In genomic region chr7:109129946-109130686, GRCm38 (mm10) we compare ENCODE assay signal across 13 mouse cellular contexts. TPM values are rescaled to one million over a fixed set of nuclear protein-coding genes. Genes with fewer than 3 reads are reported as not detected.
A peak's percentile ranks its signal among the peaks of the same experiment; 100 is the strongest.
DNase-seq lines count a peak whose midpoint lies in the region; ATAC-seq and TF ChIP-seq lines count a peak whose summit lies in the region.
"Had no signal": no experiment of that assay in that cellular context is flagged by ENCODE, and none has a peak within 500 bp of the region (broad histone marks: within the 10 kb centered on the region; RNA-seq: fewer than 3 reads in every experiment).

No protein-coding gene starts in this region.

- H3K27ac ChIP-seq in forebrain, embryonic 12.5 days = no peak overlapping the region
- no peak overlapping the region for H3K27ac ChIP-seq in forebrain, postnatal 0 days (ENCODE audit: low read depth, low read length)
- no peak overlapping the region for H3K27ac ChIP-seq in midbrain, embryonic 12.5 days (replicated peaks)
- no peak overlapping the region for H3K27ac ChIP-seq in midbrain, embryonic 15.5 days
- no peak overlapping the region for H3K27ac ChIP-seq in midbrain, postnatal 0 days (ENCODE audit: low read depth, low read length)
- H3K27ac ChIP-seq: limb, embryonic 10.5 days; lung, embryonic 15.5 days had no signal

- ATAC-seq in forebrain, embryonic 12.5 days (ENCODE audit: low FRiP score) = peak; percentile 81
- ATAC-seq in forebrain, postnatal 0 days = no peak
- peak; percentile 48; the same call in 1 of the 2 replicates for ATAC-seq in midbrain, embryonic 12.5 days (ENCODE audit: low FRiP score, low read depth)
- ATAC-seq in midbrain, embryonic 15.5 days (replicated peaks) = no peak
- ATAC-seq in midbrain, postnatal 0 days (ENCODE audit: low FRiP score) = no peak

- H3K36me3 ChIP-seq in forebrain, embryonic 12.5 days (replicated peaks) = peaks cover 14% of the 10 kb centered on the region; the same call in 1 of the 2 replicates
- H3K36me3 ChIP-seq in forebrain, postnatal 0 days (ENCODE audit: insufficient read depth) = no peaks in the 10 kb centered on the region
- H3K36me3 ChIP-seq in midbrain, embryonic 12.5 days = 0 out of 2 replicates have a peak, but pooled peaks cover 10% of the 10 kb centered on the region
- no peaks in the 10 kb centered on the region for H3K36me3 ChIP-seq in midbrain, embryonic 15.5 days (replicated peaks)
- no peaks in the 10 kb centered on the region for H3K36me3 ChIP-seq in midbrain, postnatal 0 days (ENCODE audit: insufficient read depth, low read length)
- H3K36me3 ChIP-seq: lung, embryonic 15.5 days had no signal

- no peak overlapping the region for H3K9ac ChIP-seq in forebrain, embryonic 12.5 days
- H3K9ac ChIP-seq in forebrain, postnatal 0 days = no peak overlapping the region
- no peak overlapping the region for H3K9ac ChIP-seq in midbrain, embryonic 12.5 days (replicated peaks)
- no peak overlapping the region for H3K9ac ChIP-seq in midbrain, embryonic 15.5 days
- no peak overlapping the region for H3K9ac ChIP-seq in midbrain, postnatal 0 days (replicated peaks; ENCODE audit: low read length, poor library complexity, severe bottlenecking)
- H3K9ac ChIP-seq: lung, embryonic 15.5 days had no signal

- DNase-seq in forebrain, postnatal 0 days = no peak
- DNase-seq in brain, embryonic 14.5 days (ENCODE audit: low read depth) = peak; percentile 70
- no peak for DNase-seq in midbrain, postnatal 0 days (ENCODE audit: low spot score)
- DNase-seq in kidney, postnatal 36 days = no peak
- DNase-seq in right cerebral cortex, adult 2 months (ENCODE audit: low spot score in 2 of 2) = no peak
- DNase-seq: kidney, adult 9 months; layer of hippocampus, adult 9-11 months had no signal

- 53% methylated on average over 5 of the region's 5 CpGs for WGBS in forebrain, embryonic 12.5 days
- 53% methylated on average over 5 of the region's 5 CpGs for WGBS in forebrain, postnatal 0 days
- WGBS in midbrain, embryonic 12.5 days = 75% methylated on average over 5 of the region's 5 CpGs
- 62% methylated on average over 5 of the region's 5 CpGs for WGBS in midbrain, embryonic 15.5 days
- WGBS in midbrain, postnatal 0 days = 67% methylated on average over 5 of the region's 5 CpGs

- H3K4me1 ChIP-seq in forebrain, embryonic 12.5 days = peaks cover 6% of the 10 kb centered on the region
- H3K4me1 ChIP-seq in forebrain, postnatal 0 days (ENCODE audit: insufficient read depth) = no peaks in the 10 kb centered on the region
- H3K4me1 ChIP-seq in midbrain, embryonic 12.5 days = no peaks in the 10 kb centered on the region; the same call in 1 of the 2 replicates
- no peaks in the 10 kb centered on the region for H3K4me1 ChIP-seq in midbrain, embryonic 15.5 days
- no peaks in the 10 kb centered on the region for H3K4me1 ChIP-seq in midbrain, postnatal 0 days (ENCODE audit: insufficient read depth, low read length)
- H3K4me1 ChIP-seq: limb, embryonic 10.5 days; lung, embryonic 15.5 days had no signal

- H3K27me3 ChIP-seq in forebrain, embryonic 12.5 days = peaks cover 39% of the 10 kb centered on the region
- H3K27me3 ChIP-seq in forebrain, postnatal 0 days (ENCODE audit: insufficient read depth, low read length) = no peaks in the 10 kb centered on the region
- no peaks in the 10 kb centered on the region for H3K27me3 ChIP-seq in midbrain, embryonic 12.5 days
- H3K27me3 ChIP-seq in midbrain, embryonic 15.5 days (replicated peaks) = no peaks in the 10 kb centered on the region
- no peaks in the 10 kb centered on the region for H3K27me3 ChIP-seq in midbrain, postnatal 0 days (ENCODE audit: insufficient read depth, low read length)
- H3K27me3 ChIP-seq: lung, embryonic 15.5 days had no signal

- no peak for TF ChIP-seq CTCF in forebrain, postnatal 0 days (IDR thresholded peaks at IDR 0.05; ENCODE audit: low read depth)
- TF ChIP-seq CTCF in brain, embryonic 14.5 days (IDR thresholded peaks at IDR 0.05; ENCODE audit: borderline replicate concordance, extremely low read depth, insufficient read depth, insufficient read length) = peak; percentile 28; the same call in 1 of the 2 replicates
- peak; percentile 38 for TF ChIP-seq CTCF in midbrain, postnatal 0 days (IDR thresholded peaks at IDR 0.05)

- no peak for TF ChIP-seq POLR2A in brain, embryonic 14.5 days (IDR thresholded peaks at IDR 0.05; ENCODE audit: borderline replicate concordance, extremely low read depth, insufficient read depth, insufficient read length, poor library complexity, severe bottlenecking)

- no peak overlapping the region for H3K4me2 ChIP-seq in forebrain, embryonic 12.5 days
- H3K4me2 ChIP-seq in forebrain, postnatal 0 days (ENCODE audit: low read depth) = no peak overlapping the region
- H3K4me2 ChIP-seq in midbrain, embryonic 12.5 days (replicated peaks) = no peak overlapping the region
- H3K4me2 ChIP-seq in midbrain, embryonic 15.5 days = no peak overlapping the region
- H3K4me2 ChIP-seq in midbrain, postnatal 0 days (ENCODE audit: low read depth, low read length, poor library complexity, severe bottlenecking) = no peak overlapping the region
- H3K4me2 ChIP-seq: heart, embryonic 11.5 days; lung, embryonic 15.5 days had no signal

- H3K9me3 ChIP-seq in forebrain, embryonic 12.5 days = no peaks in the 10 kb centered on the region
- no peaks in the 10 kb centered on the region for H3K9me3 ChIP-seq in forebrain, postnatal 0 days (ENCODE audit: low read length)
- no peaks in the 10 kb centered on the region for H3K9me3 ChIP-seq in midbrain, embryonic 12.5 days
- H3K9me3 ChIP-seq in midbrain, embryonic 15.5 days = no peaks in the 10 kb centered on the region
- H3K9me3 ChIP-seq in midbrain, postnatal 0 days (ENCODE audit: low read length) = no peaks in the 10 kb centered on the region
- H3K9me3 ChIP-seq: limb, embryonic 10.5 days; lung, embryonic 15.5 days had no signal

- no peak overlapping the region for H3K4me3 ChIP-seq in forebrain, embryonic 12.5 days (replicated peaks)
- no peak overlapping the region for H3K4me3 ChIP-seq in forebrain, postnatal 0 days (ENCODE audit: low read depth, low read length)
- no peak overlapping the region for H3K4me3 ChIP-seq in midbrain, embryonic 12.5 days
- H3K4me3 ChIP-seq in midbrain, embryonic 15.5 days = no peak overlapping the region
- H3K4me3 ChIP-seq in midbrain, postnatal 0 days (ENCODE audit: low read depth, low read length) = no peak overlapping the region
- H3K4me3 ChIP-seq: limb, embryonic 10.5 days; lung, embryonic 15.5 days had no signal

RNA-seq across cellular contexts. Expression of gene Lmo1, which starts 44.9 kb away (rescaled TPM):
- polyA plus RNA-seq in forebrain, embryonic 12.5 days (2016; fragmentation: Nextera tagmentation; extraction: Ambion mirVana) = 90.6 and 119 TPM in 2 replicates
- 59.4 and 75.5 TPM in 2 replicates for total RNA-seq in forebrain, postnatal 0 days (2014; rRNA removed)
- polyA plus RNA-seq in forebrain, postnatal 0 days (2015; fragmentation: Nextera tagmentation; extraction: Ambion mirVana) = 84.0 and 86.5 TPM in 2 replicates
- 149 and 177 TPM in 2 replicates for polyA plus RNA-seq in midbrain, embryonic 12.5 days (2016; fragmentation: Nextera tagmentation; extraction: Ambion mirVana)
- 153 and 155 TPM in 2 replicates for polyA plus RNA-seq in midbrain, embryonic 15.5 days (2015; fragmentation: Nextera tagmentation; extraction: Ambion mirVana)
- polyA plus RNA-seq in brain, embryonic 14.5 days (2012; rRNA removed) = 131 and 176 TPM in 2 replicates
- 109 and 117 TPM in 2 replicates for total RNA-seq in midbrain, postnatal 0 days (2014; rRNA removed)
- polyA plus RNA-seq in midbrain, postnatal 0 days (2015; fragmentation: Nextera tagmentation; extraction: Ambion mirVana) = 109 and 121 TPM in 2 replicates

RNA-seq across cellular contexts. Expression of gene Ric3, which starts 47.0 kb away (rescaled TPM):
- polyA plus RNA-seq in forebrain, embryonic 12.5 days (2016; fragmentation: Nextera tagmentation; extraction: Ambion mirVana) = 23.6 and 25.1 TPM in 2 replicates
- 42.2 and 61.0 TPM in 2 replicates for total RNA-seq in forebrain, postnatal 0 days (2014; rRNA removed)
- 26.7 and 32.4 TPM in 2 replicates for polyA plus RNA-seq in forebrain, postnatal 0 days (2015; fragmentation: Nextera tagmentation; extraction: Ambion mirVana)
- polyA plus RNA-seq in midbrain, embryonic 12.5 days (2016; fragmentation: Nextera tagmentation; extraction: Ambion mirVana) = 29.5 and 30.4 TPM in 2 replicates
- 35.1 and 39.1 TPM in 2 replicates for polyA plus RNA-seq in midbrain, embryonic 15.5 days (2015; fragmentation: Nextera tagmentation; extraction: Ambion mirVana)
- polyA plus RNA-seq in brain, embryonic 14.5 days (2012; rRNA removed) = 22.3 and 25.0 TPM in 2 replicates
- 62.8 and 65.0 TPM in 2 replicates for total RNA-seq in midbrain, postnatal 0 days (2014; rRNA removed)
- 42.1 and 42.2 TPM in 2 replicates for polyA plus RNA-seq in midbrain, postnatal 0 days (2015; fragmentation: Nextera tagmentation; extraction: Ambion mirVana)

Comparison
In these comparisons a context has a peak if more than half of its experiments do, and no peak if none do; other contexts are left out.
1. ATAC-seq: peak in forebrain, embryonic 12.5 days (single experiment) and midbrain, embryonic 12.5 days (single experiment); none in forebrain, postnatal 0 days (single experiment), midbrain, embryonic 15.5 days (single experiment) and midbrain, postnatal 0 days (single experiment).